Comparison of ENCODE assay signal across 9 mouse cellular contexts in genomic region chr6:51458925-51459312, GRCm38 (mm10). TPM values are rescaled to one million over a fixed set of nuclear protein-coding genes. Genes with fewer than 3 reads are reported as not detected.
DNase-seq lines count a peak whose midpoint lies in the region; ATAC-seq and TF ChIP-seq lines count a peak whose summit lies in the region.
"Had no signal": no experiment of that assay in that cellular context is flagged by ENCODE, and none has a peak within 500 bp of the region (broad histone marks: within the 10 kb centered on the region; RNA-seq: fewer than 3 reads in every experiment).

No protein-coding gene starts in this region.

- H3K27me3 ChIP-seq in hindbrain, embryonic 11.5 days (ENCODE audit: control insufficient read depth, insufficient read depth, low read length): no peaks in the 10 kb centered on the region
- H3K27me3 ChIP-seq in hindbrain, embryonic 10.5 days (ENCODE audit: insufficient read depth, poor library complexity, severe bottlenecking): no peaks in the 10 kb centered on the region
- no peaks in the 10 kb centered on the region for H3K27me3 ChIP-seq in midbrain, postnatal 0 days (ENCODE audit: insufficient read depth, low read length)
- H3K27me3 ChIP-seq: Patski had no signal

- H3K27ac ChIP-seq in hindbrain, embryonic 11.5 days (ENCODE audit: low read depth, low read length): no peak overlapping the region
- H3K27ac ChIP-seq in hindbrain, embryonic 10.5 days: no peak overlapping the region
- no peak overlapping the region for H3K27ac ChIP-seq in midbrain, postnatal 0 days (ENCODE audit: low read depth, low read length)

- H3K4me1 ChIP-seq in hindbrain, embryonic 11.5 days (replicated peaks; ENCODE audit: control insufficient read depth, insufficient read depth, low read length): no peaks in the 10 kb centered on the region
- H3K4me1 ChIP-seq in hindbrain, embryonic 10.5 days (replicated peaks): no peaks in the 10 kb centered on the region
- H3K4me1 ChIP-seq in midbrain, postnatal 0 days (ENCODE audit: insufficient read depth, low read length): no peaks in the 10 kb centered on the region

- H3K4me3 ChIP-seq in hindbrain, embryonic 11.5 days (ENCODE audit: low read depth, low read length): no peak overlapping the region
- no peak overlapping the region for H3K4me3 ChIP-seq in hindbrain, embryonic 10.5 days
- no peak overlapping the region for H3K4me3 ChIP-seq in midbrain, postnatal 0 days (ENCODE audit: low read depth, low read length)

- TF ChIP-seq CTCF in midbrain, postnatal 0 days (IDR thresholded peaks at IDR 0.05): no peak

- no peak overlapping the region for H3K4me2 ChIP-seq in hindbrain, embryonic 11.5 days (replicated peaks; ENCODE audit: low read depth, low read length)
- no peak overlapping the region for H3K4me2 ChIP-seq in midbrain, postnatal 0 days (ENCODE audit: low read depth, low read length, poor library complexity, severe bottlenecking)

- H3K9me3 ChIP-seq in hindbrain, embryonic 11.5 days (ENCODE audit: control insufficient read depth, low read length): no peaks in the 10 kb centered on the region
- no peaks in the 10 kb centered on the region for H3K9me3 ChIP-seq in hindbrain, embryonic 10.5 days
- no peaks in the 10 kb centered on the region for H3K9me3 ChIP-seq in midbrain, postnatal 0 days (ENCODE audit: low read length)

- H3K36me3 ChIP-seq in hindbrain, embryonic 11.5 days (ENCODE audit: control insufficient read depth, insufficient read depth, low read length): peaks cover 11% of the 10 kb centered on the region
- peaks cover 62% of the 10 kb centered on the region for H3K36me3 ChIP-seq in hindbrain, embryonic 10.5 days
- peaks cover 31% of the 10 kb centered on the region for H3K36me3 ChIP-seq in midbrain, postnatal 0 days (ENCODE audit: insufficient read depth, low read length)

- no peak for DNase-seq in hindbrain, embryonic 11.5 days (ENCODE audit: low spot score)
- no peak for DNase-seq in hindbrain, embryonic 10.5 days (ENCODE audit: low spot score)
- DNase-seq in R1 (ENCODE audit: low read depth, low spot score): peak; percentile 74
- peak; percentile 45 for DNase-seq in induced T-regulatory cell, adult 2 months (ENCODE audit: low read depth)
- DNase-seq in midbrain, postnatal 0 days (ENCODE audit: low spot score): no peak
- no peak for DNase-seq in spleen, adult 18-20 months
- no peak for DNase-seq in cerebellum, adult 11 months
- no peak for DNase-seq in kidney, adult 18-20 months

- 54% methylated on average over 2 of the region's 2 CpGs for WGBS in hindbrain, embryonic 11.5 days
- 56% methylated on average over 2 of the region's 2 CpGs for WGBS in hindbrain, embryonic 10.5 days
- WGBS in midbrain, postnatal 0 days: 48% methylated on average over 2 of the region's 2 CpGs

- no peak overlapping the region for H3K9ac ChIP-seq in hindbrain, embryonic 11.5 days (ENCODE audit: low read depth, low read length)
- H3K9ac ChIP-seq in midbrain, postnatal 0 days (replicated peaks; ENCODE audit: low read length, poor library complexity, severe bottlenecking): no peak overlapping the region

- peak; percentile 38; the same call in 1 of the 2 replicates for ATAC-seq in hindbrain, embryonic 11.5 days (ENCODE audit: low FRiP score)
- ATAC-seq in midbrain, postnatal 0 days (ENCODE audit: low FRiP score): peak; percentile 29; the same call in 1 of the 2 replicates
- ATAC-seq: Patski had no signal

RNA-seq across cellular contexts. Expression of gene Hnrnpa2b1, which starts 10.8 kb away (rescaled TPM):
- polyA plus RNA-seq in hindbrain, embryonic 11.5 days (2014; fragmentation: Nextera tagmentation; extraction: Ambion mirVana): 1,561 and 1,692 TPM in 2 replicates
- polyA plus RNA-seq in hindbrain, embryonic 10.5 days (2016; fragmentation: Nextera tagmentation; extraction: Ambion mirVana): 1,586 and 2,252 TPM in 2 replicates
- 199 and 287 TPM in 2 replicates for total RNA-seq in midbrain, postnatal 0 days (2014; rRNA removed)
- polyA plus RNA-seq in midbrain, postnatal 0 days (2015; fragmentation: Nextera tagmentation; extraction: Ambion mirVana): 659 and 746 TPM in 2 replicates

RNA-seq across cellular contexts. Expression of gene Cbx3, which starts 11.2 kb away (rescaled TPM):
- polyA plus RNA-seq in hindbrain, embryonic 11.5 days (2014; fragmentation: Nextera tagmentation; extraction: Ambion mirVana): 660 and 672 TPM in 2 replicates
- polyA plus RNA-seq in hindbrain, embryonic 10.5 days (2016; fragmentation: Nextera tagmentation; extraction: Ambion mirVana): 534 and 612 TPM in 2 replicates
- 129 and 138 TPM in 2 replicates for total RNA-seq in midbrain, postnatal 0 days (2014; rRNA removed)
- 485 and 535 TPM in 2 replicates for polyA plus RNA-seq in midbrain, postnatal 0 days (2015; fragmentation: Nextera tagmentation; extraction: Ambion mirVana)

RNA-seq across cellular contexts. Expression of gene Nfe2l3, which starts 26.4 kb away (rescaled TPM):
- polyA plus RNA-seq in hindbrain, embryonic 11.5 days (2014; fragmentation: Nextera tagmentation; extraction: Ambion mirVana): 2.6 and 2.7 TPM in 2 replicates
- polyA plus RNA-seq in hindbrain, embryonic 10.5 days (2016; fragmentation: Nextera tagmentation; extraction: Ambion mirVana): 1.6 and 2.1 TPM in 2 replicates
- 12.6 and 12.7 TPM in 2 replicates for total RNA-seq in midbrain, postnatal 0 days (2014; rRNA removed)
- polyA plus RNA-seq in midbrain, postnatal 0 days (2015; fragmentation: Nextera tagmentation; extraction: Ambion mirVana): 7.3 and 8.3 TPM in 2 replicates

Comparison
In these comparisons a context has a peak if more than half of its experiments do, and no peak if none do; other contexts are left out.
1. DNase-seq: peak in R1 (single experiment) and induced T-regulatory cell, adult 2 months (single experiment); none in hindbrain, embryonic 11.5 days (single experiment), hindbrain, embryonic 10.5 days (single experiment), midbrain, postnatal 0 days (single experiment), spleen, adult 18-20 months (0 of 2), cerebellum, adult 11 months (single experiment) and kidney, adult 18-20 months (single experiment).